Mouse (Mus musculus): ENCODE data around the gene B230219D22Rik. TPM values are rescaled to one million over a fixed set of nuclear protein-coding genes. Genes with fewer than 3 reads are reported as not detected.
A peak's percentile ranks its signal among the peaks of the same experiment; 100 is the strongest.

B230219D22Rik gene
- 97.6 and 107 TPM in 2 replicates for polyA plus RNA-seq (2014; fragmentation: Nextera tagmentation; extraction: Ambion mirVana)

- 2% methylated on average over 49 of the region's 51 CpGs for WGBS
- peak; percentile 98 for ATAC-seq (ENCODE audit: low read depth)
- H3K4me2 ChIP-seq (ENCODE audit: low read depth, low read length): peak within 1 kb of the TSS; percentile 62
Observed at GRCm38 (mm10) chr13:55692535-55693242, at the start of gene B230219D22Rik. Gene B230219D22Rik, plus strand, starts transcription at chr13:55693124.

GRCm38 (mm10) chr13:55644525-55644924, 48.4 kb upstream of the B230219D22Rik start:
- Histone ChIP-seq H3K4me2 (ENCODE audit: low read depth, low read length) (no peak overlapping the region), H3K4me3 (ENCODE audit: low read depth, low read length) (no peak overlapping the region), H3K27ac (ENCODE audit: low read depth, low read length) (no peak overlapping the region), H3K9ac (replicated peaks; ENCODE audit: low read depth, low read length) (no peak overlapping the region), H3K36me3 (ENCODE audit: control insufficient read depth, insufficient read depth, low read length) (peaks cover 46% of the 10 kb centered on the region), H3K4me1 (ENCODE audit: control insufficient read depth, insufficient read depth, low read length) (no peaks in the 10 kb centered on the region), H3K9me3 (ENCODE audit: control insufficient read depth, low read length) (no peaks in the 10 kb centered on the region), H3K27me3 (ENCODE audit: control insufficient read depth, insufficient read depth, low read length) (no peaks in the 10 kb centered on the region)
- 86% methylated on average over 2 of the region's 2 CpGs for WGBS
- ATAC-seq (ENCODE audit: low read depth): no peak

More at GRCm38 (mm10) chr13:55692535-55693242, at the start of gene B230219D22Rik:
- Histone ChIP-seq H3K27ac (ENCODE audit: low read depth, low read length) (peak within 1 kb of the TSS; percentile 98), H3K27me3 (ENCODE audit: control insufficient read depth, insufficient read depth, low read length) (no peaks in the 10 kb centered on the region), H3K9ac (replicated peaks; ENCODE audit: low read depth, low read length) (peak within 1 kb of the TSS; percentile 100), H3K4me3 (ENCODE audit: low read depth, low read length) (peak within 1 kb of the TSS; percentile 97), H3K4me1 (ENCODE audit: control insufficient read depth, insufficient read depth, low read length) (peaks cover 17% of the 10 kb centered on the region), H3K36me3 (ENCODE audit: control insufficient read depth, insufficient read depth, low read length) (no peaks in the 10 kb centered on the region), H3K9me3 (ENCODE audit: control insufficient read depth, low read length) (no peaks in the 10 kb centered on the region)

- Histone ChIP-seq H3K27ac (ENCODE audit: low read depth, low read length) (no peak overlapping the region), H3K4me2 (ENCODE audit: low read depth, low read length) (no peak overlapping the region), H3K36me3 (ENCODE audit: control insufficient read depth, insufficient read depth, low read length) (peaks cover 78% of the 10 kb centered on the region), H3K9me3 (ENCODE audit: control insufficient read depth, low read length) (no peaks in the 10 kb centered on the region), H3K4me1 (ENCODE audit: control insufficient read depth, insufficient read depth, low read length) (no peaks in the 10 kb centered on the region), H3K4me3 (ENCODE audit: low read depth, low read length) (no peak overlapping the region), H3K9ac (replicated peaks; ENCODE audit: low read depth, low read length) (no peak overlapping the region), H3K27me3 (ENCODE audit: control insufficient read depth, insufficient read depth, low read length) (no peaks in the 10 kb centered on the region)
- no peak for ATAC-seq (ENCODE audit: low read depth)
- WGBS: 93% methylated on average over 12 of the region's 12 CpGs
Observed at GRCm38 (mm10) chr13:55650098-55650497, 42.8 kb upstream of the B230219D22Rik start.

- H3K9ac ChIP-seq (replicated peaks; ENCODE audit: low read depth, low read length): no peak overlapping the region
- no peak overlapping the region for H3K27ac ChIP-seq (ENCODE audit: low read depth, low read length)
- peaks cover 79% of the 10 kb centered on the region for H3K36me3 ChIP-seq (ENCODE audit: control insufficient read depth, insufficient read depth, low read length)
- no peaks in the 10 kb centered on the region for H3K9me3 ChIP-seq (ENCODE audit: control insufficient read depth, low read length)
- H3K4me1 ChIP-seq (ENCODE audit: control insufficient read depth, insufficient read depth, low read length): no peaks in the 10 kb centered on the region
- no peak overlapping the region for H3K4me2 ChIP-seq (ENCODE audit: low read depth, low read length)
- no peak for ATAC-seq (ENCODE audit: low read depth)
- no peak overlapping the region for H3K4me3 ChIP-seq (ENCODE audit: low read depth, low read length)
- no peaks in the 10 kb centered on the region for H3K27me3 ChIP-seq (ENCODE audit: control insufficient read depth, insufficient read depth, low read length)
- WGBS: 92% methylated on average over 6 of the region's 6 CpGs
Observed at GRCm38 (mm10) chr13:55650980-55651379, 41.9 kb upstream of the B230219D22Rik start.

GRCm38 (mm10) chr13:55668550-55668949, 24.4 kb upstream of the B230219D22Rik start:
- Histone ChIP-seq H3K9ac (replicated peaks; ENCODE audit: low read depth, low read length) (no peak overlapping the region), H3K27me3 (ENCODE audit: control insufficient read depth, insufficient read depth, low read length) (no peaks in the 10 kb centered on the region), H3K9me3 (ENCODE audit: control insufficient read depth, low read length) (no peaks in the 10 kb centered on the region), H3K36me3 (ENCODE audit: control insufficient read depth, insufficient read depth, low read length) (peaks cover 72% of the 10 kb centered on the region), H3K4me1 (ENCODE audit: control insufficient read depth, insufficient read depth, low read length) (no peaks in the 10 kb centered on the region), H3K27ac (ENCODE audit: low read depth, low read length) (no peak overlapping the region), H3K4me3 (ENCODE audit: low read depth, low read length) (no peak overlapping the region), H3K4me2 (ENCODE audit: low read depth, low read length) (no peak overlapping the region)
- WGBS: 83% methylated on average over 6 of the region's 6 CpGs
- no peak for ATAC-seq (ENCODE audit: low read depth)

GRCm38 (mm10) chr13:55672711-55673110, 20.2 kb upstream of the B230219D22Rik start:
- no peak overlapping the region for H3K9ac ChIP-seq (replicated peaks; ENCODE audit: low read depth, low read length)
- no peak overlapping the region for H3K27ac ChIP-seq (ENCODE audit: low read depth, low read length)

GRCm38 (mm10) chr13:55677364-55677763, 15.6 kb upstream of the B230219D22Rik start:
- Histone ChIP-seq H3K27ac (ENCODE audit: low read depth, low read length) (no peak overlapping the region), H3K4me1 (ENCODE audit: control insufficient read depth, insufficient read depth, low read length) (no peaks in the 10 kb centered on the region), H3K4me3 (ENCODE audit: low read depth, low read length) (no peak overlapping the region), H3K36me3 (ENCODE audit: control insufficient read depth, insufficient read depth, low read length) (peaks cover 58% of the 10 kb centered on the region), H3K9me3 (ENCODE audit: control insufficient read depth, low read length) (no peaks in the 10 kb centered on the region), H3K27me3 (ENCODE audit: control insufficient read depth, insufficient read depth, low read length) (no peaks in the 10 kb centered on the region), H3K9ac (replicated peaks; ENCODE audit: low read depth, low read length) (no peak overlapping the region), H3K4me2 (ENCODE audit: low read depth, low read length) (no peak overlapping the region)
- ATAC-seq (ENCODE audit: low read depth): no peak
- WGBS: 83% methylated on average over 8 of the region's 8 CpGs

More at GRCm38 (mm10) chr13:55672711-55673110, 20.2 kb upstream of the B230219D22Rik start:
- WGBS: 95% methylated on average over 6 of the region's 6 CpGs
- Histone ChIP-seq H3K4me3 (ENCODE audit: low read depth, low read length) (no peak overlapping the region), H3K4me1 (ENCODE audit: control insufficient read depth, insufficient read depth, low read length) (no peaks in the 10 kb centered on the region), H3K4me2 (ENCODE audit: low read depth, low read length) (no peak overlapping the region), H3K27me3 (ENCODE audit: control insufficient read depth, insufficient read depth, low read length) (no peaks in the 10 kb centered on the region), H3K9me3 (ENCODE audit: control insufficient read depth, low read length) (no peaks in the 10 kb centered on the region), H3K36me3 (ENCODE audit: control insufficient read depth, insufficient read depth, low read length) (peaks cover 77% of the 10 kb centered on the region)
- ATAC-seq (ENCODE audit: low read depth): no peak

GRCm38 (mm10) chr13:55682201-55682600, 10.7 kb upstream of the B230219D22Rik start:
- H3K9me3 ChIP-seq (ENCODE audit: control insufficient read depth, low read length): no peaks in the 10 kb centered on the region
- no peaks in the 10 kb centered on the region for H3K4me1 ChIP-seq (ENCODE audit: control insufficient read depth, insufficient read depth, low read length)
- no peak overlapping the region for H3K27ac ChIP-seq (ENCODE audit: low read depth, low read length)
- no peak overlapping the region for H3K4me2 ChIP-seq (ENCODE audit: low read depth, low read length)
- no peak for ATAC-seq (ENCODE audit: low read depth)
- 91% methylated on average over 9 of the region's 9 CpGs for WGBS
- no peak overlapping the region for H3K9ac ChIP-seq (replicated peaks; ENCODE audit: low read depth, low read length)
- H3K36me3 ChIP-seq (ENCODE audit: control insufficient read depth, insufficient read depth, low read length): peaks cover 24% of the 10 kb centered on the region
- H3K4me3 ChIP-seq (ENCODE audit: low read depth, low read length): no peak overlapping the region
- no peaks in the 10 kb centered on the region for H3K27me3 ChIP-seq (ENCODE audit: control insufficient read depth, insufficient read depth, low read length)

GRCm38 (mm10) chr13:55683581-55683980, 9.3 kb upstream of the B230219D22Rik start:
- Histone ChIP-seq H3K4me3 (ENCODE audit: low read depth, low read length) (no peak overlapping the region), H3K4me2 (ENCODE audit: low read depth, low read length) (no peak overlapping the region), H3K27me3 (ENCODE audit: control insufficient read depth, insufficient read depth, low read length) (no peaks in the 10 kb centered on the region), H3K9me3 (ENCODE audit: control insufficient read depth, low read length) (no peaks in the 10 kb centered on the region), H3K36me3 (ENCODE audit: control insufficient read depth, insufficient read depth, low read length) (peaks cover 13% of the 10 kb centered on the region; the same call in 1 of the 2 replicates), H3K9ac (replicated peaks; ENCODE audit: low read depth, low read length) (no peak overlapping the region), H3K27ac (ENCODE audit: low read depth, low read length) (no peak overlapping the region), H3K4me1 (ENCODE audit: control insufficient read depth, insufficient read depth, low read length) (no peaks in the 10 kb centered on the region)
- no peak for ATAC-seq (ENCODE audit: low read depth)
- 85% methylated on average over 3 of the region's 3 CpGs for WGBS
